Comparison of ENCODE assay signal across 20 mouse cellular contexts in the genomic region with DNA sequence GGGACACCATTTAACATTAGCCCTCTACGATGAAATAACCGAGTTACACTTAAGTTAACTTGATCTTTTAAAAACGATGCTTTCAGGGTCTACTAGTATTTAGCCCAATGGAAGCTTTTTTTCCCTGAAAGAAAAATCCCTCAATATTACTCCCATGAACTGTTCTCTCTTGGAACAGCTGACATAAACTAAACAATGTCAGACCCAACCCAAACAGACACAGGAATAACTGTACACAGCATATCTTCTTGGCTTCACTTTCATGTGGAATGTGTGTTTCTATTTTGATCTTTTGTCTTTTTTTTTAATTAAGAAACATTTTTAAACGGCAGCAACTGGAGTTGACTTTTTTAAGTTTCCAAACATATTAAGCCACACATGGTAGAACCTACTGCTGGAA. TPM values are rescaled to one million over a fixed set of nuclear protein-coding genes. Genes with fewer than 3 reads are reported as not detected.
A peak's percentile ranks its signal among the peaks of the same experiment; 100 is the strongest.
DNase-seq lines count a peak whose midpoint lies in the region; ATAC-seq and TF ChIP-seq lines count a peak whose summit lies in the region.
"Had no signal": no experiment of that assay in that cellular context is flagged by ENCODE, and none has a peak within 500 bp of the region (broad histone marks: within the 10 kb centered on the region; RNA-seq: fewer than 3 reads in every experiment).

No protein-coding gene starts in this region.

- WGBS in lung, embryonic 14.5 days = 55% methylated on average over 4 of the region's 4 CpGs
- WGBS in liver, embryonic 13.5 days (ENCODE audit: insufficient replicate concordance) = 81% methylated on average over 4 of the region's 4 CpGs
- 84% methylated on average over 4 of the region's 4 CpGs for WGBS in liver, postnatal 0 days (ENCODE audit: insufficient replicate concordance)
- WGBS in intestine, embryonic 15.5 days = 62% methylated on average over 4 of the region's 4 CpGs

- no peak overlapping the region for H3K4me3 ChIP-seq in lung, embryonic 14.5 days (ENCODE audit: low read depth, low read length)
- H3K4me3 ChIP-seq in liver, embryonic 13.5 days (replicated peaks) = no peak overlapping the region
- H3K4me3 ChIP-seq in liver, postnatal 0 days (ENCODE audit: low read depth, low read length) = no peak overlapping the region
- H3K4me3 ChIP-seq in intestine, embryonic 15.5 days (replicated peaks) = no peak overlapping the region
- H3K4me3 ChIP-seq: embryonic facial prominence, embryonic 12.5 days; forebrain, embryonic 12.5 days; heart, adult 2 months; heart, embryonic 12.5 days; hindbrain, embryonic 10.5 days had no signal

- H3K27ac ChIP-seq in lung, embryonic 14.5 days (ENCODE audit: low read depth) = no peak overlapping the region
- H3K27ac ChIP-seq in liver, embryonic 13.5 days = peak overlapping the region; percentile 95
- peak overlapping the region; percentile 34; the same call in 1 of the 2 replicates for H3K27ac ChIP-seq in liver, postnatal 0 days (ENCODE audit: low read depth)
- H3K27ac ChIP-seq in intestine, embryonic 15.5 days = no peak overlapping the region
- H3K27ac ChIP-seq: embryonic facial prominence, embryonic 12.5 days; forebrain, embryonic 12.5 days; heart, adult 2 months; hindbrain, embryonic 10.5 days; hindbrain, embryonic 14.5 days had no signal

- no peaks in the 10 kb centered on the region for H3K9me3 ChIP-seq in lung, embryonic 14.5 days (ENCODE audit: low read depth, low read length)
- H3K9me3 ChIP-seq in liver, embryonic 13.5 days (replicated peaks) = no peaks in the 10 kb centered on the region
- no peaks in the 10 kb centered on the region for H3K9me3 ChIP-seq in liver, postnatal 0 days (ENCODE audit: low read length)
- no peaks in the 10 kb centered on the region for H3K9me3 ChIP-seq in intestine, embryonic 15.5 days
- H3K9me3 ChIP-seq: embryonic facial prominence, embryonic 12.5 days; forebrain, embryonic 12.5 days; hindbrain, embryonic 10.5 days had no signal

- TF ChIP-seq CTCF in lung, embryonic 14.5 days (IDR thresholded peaks at IDR 0.05; ENCODE audit: low read depth) = no peak
- no peak for TF ChIP-seq CTCF in liver, postnatal 0 days (IDR thresholded peaks at IDR 0.05; ENCODE audit: low read depth)

- H3K36me3 ChIP-seq in lung, embryonic 14.5 days (ENCODE audit: insufficient read depth) = no peaks in the 10 kb centered on the region
- H3K36me3 ChIP-seq in liver, embryonic 13.5 days = peaks cover 10% of the 10 kb centered on the region
- H3K36me3 ChIP-seq in liver, postnatal 0 days (replicated peaks; ENCODE audit: insufficient read depth, low read length) = no peaks in the 10 kb centered on the region; the same call in 1 of the 2 replicates
- no peaks in the 10 kb centered on the region for H3K36me3 ChIP-seq in intestine, embryonic 15.5 days
- H3K36me3 ChIP-seq: embryonic facial prominence, embryonic 12.5 days; hindbrain, embryonic 10.5 days had no signal

- H3K9ac ChIP-seq in lung, embryonic 14.5 days = no peak overlapping the region
- H3K9ac ChIP-seq in liver, embryonic 13.5 days = peak overlapping the region; percentile 56
- no peak overlapping the region for H3K9ac ChIP-seq in liver, postnatal 0 days (replicated peaks)
- no peak overlapping the region for H3K9ac ChIP-seq in intestine, embryonic 15.5 days
- H3K9ac ChIP-seq: embryonic facial prominence, embryonic 12.5 days; forebrain, embryonic 12.5 days; heart, embryonic 12.5 days; hindbrain, embryonic 14.5 days had no signal

- no peaks in the 10 kb centered on the region for H3K27me3 ChIP-seq in lung, embryonic 14.5 days (ENCODE audit: insufficient read depth, low read length)
- H3K27me3 ChIP-seq in liver, embryonic 13.5 days = no peaks in the 10 kb centered on the region
- H3K27me3 ChIP-seq in liver, postnatal 0 days (ENCODE audit: insufficient read depth, low read length) = no peaks in the 10 kb centered on the region
- H3K27me3 ChIP-seq in intestine, embryonic 15.5 days (replicated peaks) = no peaks in the 10 kb centered on the region
- H3K27me3 ChIP-seq: CH12.LX; embryonic facial prominence, embryonic 12.5 days; forebrain, embryonic 12.5 days; heart, embryonic 12.5 days had no signal

- 0 out of 2 replicates have a peak, but pooled peaks cover 4% of the 10 kb centered on the region for H3K4me1 ChIP-seq in lung, embryonic 14.5 days (ENCODE audit: insufficient read depth)
- peaks cover 88% of the 10 kb centered on the region for H3K4me1 ChIP-seq in liver, embryonic 13.5 days (replicated peaks)
- peaks cover 35% of the 10 kb centered on the region for H3K4me1 ChIP-seq in liver, postnatal 0 days (ENCODE audit: insufficient read depth)
- peaks cover 2% of the 10 kb centered on the region; the same call in 1 of the 2 replicates for H3K4me1 ChIP-seq in intestine, embryonic 15.5 days (replicated peaks)

- no peak; the same call in 1 of the 2 replicates for ATAC-seq in lung, embryonic 14.5 days (ENCODE audit: insufficient read depth)
- no peak for ATAC-seq in liver, embryonic 13.5 days (ENCODE audit: low read depth)
- ATAC-seq in liver, postnatal 0 days = no peak
- no peak for ATAC-seq in intestine, embryonic 15.5 days
- ATAC-seq: forebrain, embryonic 16.5 days had no signal

- no peak overlapping the region for H3K4me2 ChIP-seq in lung, embryonic 14.5 days
- peak overlapping the region; percentile 46 for H3K4me2 ChIP-seq in liver, embryonic 13.5 days
- H3K4me2 ChIP-seq in liver, postnatal 0 days (ENCODE audit: low read depth, low read length) = 0 out of 2 replicates have a peak overlapping the region, but pooled peaks have one; percentile 18
- no peak overlapping the region for H3K4me2 ChIP-seq in intestine, embryonic 15.5 days (replicated peaks)
- H3K4me2 ChIP-seq: embryonic facial prominence, embryonic 12.5 days; forebrain, embryonic 12.5 days; hindbrain, embryonic 14.5 days had no signal

- no peak for TF ChIP-seq EP300 in liver, postnatal 0 days (IDR thresholded peaks at IDR 0.05; ENCODE audit: low read depth)

- DNase-seq in lung, embryonic 14.5 days = peak; percentile 64
- DNase-seq in lung, adult 18-20 months = no peak
- no peak for DNase-seq in liver, embryonic 13.5 days
- DNase-seq in liver, postnatal 0 days = no peak
- no peak for DNase-seq in left cerebral cortex, adult 8-10 months (ENCODE audit: low spot score in 2 of 2)
- DNase-seq: adrenal gland, adult 8-10 months; adrenal gland, postnatal 36 days; cerebellum, adult 11 months; cerebellum, adult 8-10 months; cerebellum, postnatal 25 days; gastrocnemius, postnatal 10 days; heart, adult 2 months had no signal

RNA-seq across cellular contexts. Expression of a gene that starts 8.2 kb away (rescaled TPM):
- polyA plus RNA-seq in lung, embryonic 14.5 days (2014; fragmentation: Nextera tagmentation; extraction: Ambion mirVana) = 31.6 and 31.9 TPM in 2 replicates
- 79.3 and 94.6 TPM in 2 replicates for polyA plus RNA-seq in liver, embryonic 13.5 days (2015; fragmentation: Nextera tagmentation; extraction: Ambion mirVana)
- polyA plus RNA-seq in liver, postnatal 0 days (2015; fragmentation: Nextera tagmentation; extraction: Ambion mirVana) = 34.0 and 34.6 TPM in 2 replicates
- 17.0 and 17.9 TPM in 2 replicates for polyA plus RNA-seq in intestine, embryonic 15.5 days (2015; fragmentation: Nextera tagmentation; extraction: Ambion mirVana)
- 10 to 100 TPM; 69.7 to 77.9 (median 77.6) TPM for total RNA-seq in left cerebral cortex, adult 8-10 months (2022)

Comparison
In these comparisons a context has a peak if more than half of its experiments do, and no peak if none do; other contexts are left out.
1. H3K27ac ChIP-seq: peak in liver, embryonic 13.5 days (single experiment) and liver, postnatal 0 days (single experiment); none in lung, embryonic 14.5 days (single experiment) and intestine, embryonic 15.5 days (single experiment).
2. H3K4me2 ChIP-seq: peak in liver, embryonic 13.5 days (single experiment) and liver, postnatal 0 days (single experiment); none in lung, embryonic 14.5 days (single experiment) and intestine, embryonic 15.5 days (single experiment).